Mouse (Mus musculus): ENCODE measurements at regions not wholly inside any gene's neighbourhood (a gene's known extent, or its start where the extent isn't known, plus 50 kb on each side); places are given as distances from the start of the nearest gene placed in this dataset.

- H3K9me3 ChIP-seq (replicated peaks; ENCODE audit: insufficient read depth, low read length): no peaks in the 10 kb centered on the region
- DNase-seq (ENCODE audit: low read depth, low spot score): no peak
- H3K4me1 ChIP-seq (ENCODE audit: control insufficient read depth in 1 of 2, insufficient read depth in 2 of 2, low read length in 2 of 2): no peaks in the 10 kb centered on the region
- no peak overlapping the region for H3K9ac ChIP-seq (ENCODE audit: control insufficient read depth, low read depth, low read length, poor library complexity, severe bottlenecking)
- H3K79me2 ChIP-seq (ENCODE audit: control insufficient read depth, insufficient read depth, low read length, poor library complexity): no peaks in the 10 kb centered on the region
- no peaks in the 10 kb centered on the region for H3K36me3 ChIP-seq (ENCODE audit: control insufficient read depth in 1 of 2, insufficient read depth in 2 of 2, low read length in 2 of 2)
- TF ChIP-seq POLR2AphosphoS2 (IDR thresholded peaks at IDR 0.05; ENCODE audit: low read length) (no peak), SIN3A (IDR thresholded peaks at IDR 0.05; ENCODE audit: low read length) (no peak), JUND (IDR thresholded peaks at IDR 0.05; ENCODE audit: low read depth, low read length) (no peak), EP300 (IDR thresholded peaks at IDR 0.05; ENCODE audit: low read depth in 1 of 2, low read length in 2 of 2) (no peak), CTCF (IDR thresholded peaks at IDR 0.05 in 2 of 3, conservative IDR thresholded peaks at IDR 0.05 in 1 of 3; ENCODE audit: control insufficient read depth in 1 of 3, insufficient read depth in 1 of 3, low read depth in 2 of 3, low read length in 3 of 3, poor library complexity in 1 of 3, severe bottlenecking in 1 of 3) (no peak), ETS1 (IDR thresholded peaks at IDR 0.05; ENCODE audit: low read depth, low read length) (no peak), GABPA (IDR thresholded peaks at IDR 0.05; ENCODE audit: low read depth, low read length) (no peak), MAFK (IDR thresholded peaks at IDR 0.05; ENCODE audit: borderline replicate concordance, low read depth, low read length) (no peak), ELF1 (IDR thresholded peaks at IDR 0.05; ENCODE audit: low read depth, low read length) (no peak), USF2 (IDR thresholded peaks at IDR 0.05; ENCODE audit: borderline replicate concordance in 1 of 2, insufficient read depth in 1 of 2, low read depth in 1 of 2, low read length in 2 of 2) (no peak), ZKSCAN1 (IDR thresholded peaks at IDR 0.05; ENCODE audit: low read depth, low read length) (no peak)
- no peak overlapping the region for H3K27ac ChIP-seq (ENCODE audit: control insufficient read depth, low read depth, low read length)
- no peaks in the 10 kb centered on the region for H3K27me3 ChIP-seq (ENCODE audit: control insufficient read depth in 1 of 2, insufficient read depth in 2 of 2, low read length in 2 of 2)
- H3K4me3 ChIP-seq (ENCODE audit: control insufficient read depth in 1 of 2, insufficient read depth in 1 of 2, low read depth in 2 of 2, low read length in 2 of 2): no peak overlapping the region
Measured at GRCm38 (mm10) chr2:171295603-171296002, 564.0 kb downstream of the Dok5 start.

GRCm38 (mm10) chr2:171292579-171292978 lies 561.0 kb downstream of the Dok5 start:
- Histone ChIP-seq H3K9me3 (replicated peaks; ENCODE audit: insufficient read depth, low read length) (no peaks in the 10 kb centered on the region), H3K4me1 (ENCODE audit: control insufficient read depth in 1 of 2, insufficient read depth in 2 of 2, low read length in 2 of 2) (no peaks in the 10 kb centered on the region), H3K27me3 (ENCODE audit: control insufficient read depth in 1 of 2, insufficient read depth in 2 of 2, low read length in 2 of 2) (no peaks in the 10 kb centered on the region), H3K36me3 (ENCODE audit: control insufficient read depth in 1 of 2, insufficient read depth in 2 of 2, low read length in 2 of 2) (no peaks in the 10 kb centered on the region), H3K4me3 (ENCODE audit: control insufficient read depth in 1 of 2, insufficient read depth in 1 of 2, low read depth in 2 of 2, low read length in 2 of 2) (no peak overlapping the region), H3K79me2 (ENCODE audit: control insufficient read depth, insufficient read depth, low read length, poor library complexity) (no peaks in the 10 kb centered on the region), H3K9ac (ENCODE audit: control insufficient read depth, low read depth, low read length, poor library complexity, severe bottlenecking) (no peak overlapping the region), H3K27ac (ENCODE audit: control insufficient read depth, low read depth, low read length) (no peak overlapping the region)
- DNase-seq (ENCODE audit: low read depth, low spot score): no peak
- no peak for TF ChIP-seq MAFK (IDR thresholded peaks at IDR 0.05; ENCODE audit: borderline replicate concordance, low read depth, low read length)

- no peak for DNase-seq (ENCODE audit: low read depth, low spot score)
- Histone ChIP-seq H3K79me2 (ENCODE audit: control insufficient read depth, insufficient read depth, low read length, poor library complexity) (no peaks in the 10 kb centered on the region), H3K36me3 (ENCODE audit: control insufficient read depth in 1 of 2, insufficient read depth in 2 of 2, low read length in 2 of 2) (no peaks in the 10 kb centered on the region), H3K27me3 (ENCODE audit: control insufficient read depth in 1 of 2, insufficient read depth in 2 of 2, low read length in 2 of 2) (no peaks in the 10 kb centered on the region), H3K4me3 (ENCODE audit: control insufficient read depth in 1 of 2, insufficient read depth in 1 of 2, low read depth in 2 of 2, low read length in 2 of 2) (no peak overlapping the region), H3K4me1 (ENCODE audit: control insufficient read depth in 1 of 2, insufficient read depth in 2 of 2, low read length in 2 of 2) (no peaks in the 10 kb centered on the region), H3K9ac (ENCODE audit: control insufficient read depth, low read depth, low read length, poor library complexity, severe bottlenecking) (no peak overlapping the region), H3K9me3 (replicated peaks; ENCODE audit: insufficient read depth, low read length) (no peaks in the 10 kb centered on the region), H3K27ac (ENCODE audit: control insufficient read depth, low read depth, low read length) (no peak overlapping the region)
- TF ChIP-seq SMC3 (IDR thresholded peaks at IDR 0.05; ENCODE audit: low read depth, low read length): no peak
- TF ChIP-seq RCOR1 (IDR thresholded peaks at IDR 0.05; ENCODE audit: low read depth, low read length): no peak
- no peak for TF ChIP-seq ZKSCAN1 (IDR thresholded peaks at IDR 0.05; ENCODE audit: low read depth, low read length)
- TF ChIP-seq MYB (IDR thresholded peaks at IDR 0.05; ENCODE audit: low read depth, low read length): no peak
Measured at GRCm38 (mm10) chr2:171285719-171286394, 554.2 kb downstream of the Dok5 start.

Data from MEL (cell line).